Mouse (Mus musculus): ENCODE data around the gene Gm5105. TPM values are rescaled to one million over a fixed set of nuclear protein-coding genes. Genes with fewer than 3 reads are reported as not detected.

The Gm5105 gene
- polyA plus RNA-seq (2015; fragmentation: Nextera tagmentation; extraction: Ambion mirVana) = 0.21 TPM in 1 of 2 replicates, not detected in the other

DNA sequence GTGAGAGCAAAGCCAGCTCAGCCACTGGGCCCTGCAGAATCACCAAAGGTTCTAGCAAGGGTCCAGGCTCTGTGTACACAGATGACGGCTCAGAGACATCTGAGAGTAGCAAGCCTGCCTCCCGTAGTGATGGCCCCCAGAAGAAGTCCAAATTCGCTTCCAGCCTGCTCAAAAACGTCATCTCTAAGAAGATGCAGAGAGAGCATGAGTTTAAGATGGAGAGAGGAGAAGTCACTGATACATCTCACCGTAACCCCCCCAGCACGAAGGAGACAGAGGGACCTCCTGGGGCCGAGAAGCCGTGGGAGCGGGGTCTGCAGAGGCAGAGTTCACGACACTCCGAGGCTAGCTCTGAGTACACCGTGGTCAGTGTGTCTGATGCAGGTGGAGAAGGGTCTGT is at the start of gene Gm5105:
Gene Gm5105 (minus strand): TSS at position 101 of the 400 bp plus-strand sequence.

DNA sequence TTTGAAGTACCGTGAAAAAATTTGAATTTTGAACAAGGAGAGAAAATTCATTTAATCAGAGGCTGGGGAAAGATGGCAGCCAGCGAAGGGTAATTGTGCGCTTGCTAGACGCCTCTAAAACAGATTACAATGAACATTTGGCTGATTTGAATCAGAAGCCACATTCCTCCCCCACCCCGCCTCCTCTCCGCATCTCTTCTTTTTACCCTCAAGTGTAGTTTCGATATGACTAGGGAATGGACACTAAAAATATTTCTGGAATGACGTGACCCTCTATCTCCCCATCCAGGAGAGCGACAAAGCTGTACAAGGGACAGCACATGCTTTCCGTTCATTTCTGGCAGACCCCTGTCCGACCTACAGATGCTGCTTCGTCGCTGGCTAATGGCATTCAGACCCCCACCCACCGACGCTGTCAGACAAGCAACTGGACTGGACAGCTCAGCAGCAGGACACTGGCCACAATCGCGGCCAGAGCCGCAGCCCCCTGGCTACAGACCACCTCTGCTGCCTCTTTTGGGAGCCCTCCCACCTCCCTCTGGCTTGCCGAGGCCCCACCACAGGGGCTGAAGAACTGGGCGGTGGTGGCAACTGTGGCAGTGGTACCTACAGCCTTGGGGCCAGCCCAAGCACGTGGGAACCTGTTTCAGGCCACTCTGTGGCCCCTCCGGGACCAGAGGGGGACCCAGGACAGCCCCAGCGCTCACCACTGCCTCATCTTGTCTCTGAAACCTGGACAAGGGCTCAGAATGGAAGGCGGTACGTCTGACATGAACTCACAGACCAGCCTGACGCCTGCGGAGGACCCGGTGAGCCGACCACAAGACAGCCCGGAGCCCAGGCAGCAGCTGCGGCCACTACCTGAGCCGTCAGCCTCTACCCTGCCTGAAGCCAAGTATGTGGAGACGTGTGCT is 2.2 kb downstream of the Gm5105 start, which contains the start of gene 1110002E22Rik:
Gene 1110002E22Rik (plus strand): TSS at position 321 of the 914 bp plus-strand sequence.

Other genes starting within 250 kb of the Gm5105 start
- gene H2afz, start 202.9 kb downstream of the Gm5105 start, polyA plus RNA-seq (2015; fragmentation: Nextera tagmentation; extraction: Ambion mirVana) = 2,546 and 2,660 TPM in 2 replicates
- gene Dnajb14, start 199.7 kb downstream of the Gm5105 start, polyA plus RNA-seq (2015; fragmentation: Nextera tagmentation; extraction: Ambion mirVana) = 12.8 and 13.7 TPM in 2 replicates
- gene Lamtor3, start 148.9 kb downstream of the Gm5105 start, polyA plus RNA-seq (2015; fragmentation: Nextera tagmentation; extraction: Ambion mirVana) = 110 and 117 TPM in 2 replicates
- 8.7 and 10.6 TPM in 2 replicates for gene Dapp1, start 85.8 kb downstream of the Gm5105 start, polyA plus RNA-seq (2015; fragmentation: Nextera tagmentation; extraction: Ambion mirVana)
- gene 1110002E22Rik, start 2.3 kb downstream of the Gm5105 start, polyA plus RNA-seq (2015; fragmentation: Nextera tagmentation; extraction: Ambion mirVana) = 0.07 and 0.08 TPM in 2 replicates
- 5.0 and 7.9 TPM in 2 replicates for gene Trmt10a, start 76.1 kb upstream of the Gm5105 start, polyA plus RNA-seq (2015; fragmentation: Nextera tagmentation; extraction: Ambion mirVana)
- gene Mttp, start 77.6 kb upstream of the Gm5105 start, polyA plus RNA-seq (2015; fragmentation: Nextera tagmentation; extraction: Ambion mirVana) = 3.5 and 3.7 TPM in 2 replicates
- not detected in 2 replicates for gene 4930579F01Rik, start 126.4 kb upstream of the Gm5105 start, polyA plus RNA-seq (2015; fragmentation: Nextera tagmentation; extraction: Ambion mirVana)
- gene Adh7, start 150.4 kb upstream of the Gm5105 start, polyA plus RNA-seq (2015; fragmentation: Nextera tagmentation; extraction: Ambion mirVana) = 2.0 and 2.9 TPM in 2 replicates
- gene Adh1, start 193.6 kb upstream of the Gm5105 start, polyA plus RNA-seq (2015; fragmentation: Nextera tagmentation; extraction: Ambion mirVana) = 675 and 751 TPM in 2 replicates
- 0.31 and 0.34 TPM in 2 replicates for gene Adh6a, start 245.9 kb upstream of the Gm5105 start, polyA plus RNA-seq (2015; fragmentation: Nextera tagmentation; extraction: Ambion mirVana)